Mouse (Mus musculus): Measurements from ENCODE around the gene Xpnpep1. TPM values are rescaled to one million over a fixed set of nuclear protein-coding genes. Genes with fewer than 3 reads are reported as not detected.

Gene Xpnpep1
- polyA plus RNA-seq, 1 experiment from 2014 or later = 159 TPM

DNA sequence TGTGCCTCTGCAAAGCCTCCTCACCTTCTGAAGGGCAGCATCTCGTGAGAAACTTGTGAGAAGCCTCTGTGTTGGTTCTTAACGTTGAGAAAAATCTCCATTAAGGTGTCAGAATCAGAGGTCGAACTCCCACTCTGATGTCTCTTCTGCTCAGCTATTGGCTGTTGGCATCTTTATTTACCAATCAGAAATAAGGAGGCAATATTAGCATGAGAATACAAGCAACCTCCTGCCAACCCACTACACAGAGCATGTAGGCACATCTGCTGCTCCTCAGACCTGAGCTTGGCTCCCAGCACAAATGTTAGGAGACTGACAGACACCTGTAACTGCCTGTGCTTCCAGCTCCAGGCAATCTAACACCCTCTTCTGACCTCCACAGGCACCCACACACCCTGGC lies 22.0 kb upstream of the Xpnpep1 start:
- H3K4me1 ChIP-seq = 0 out of 2 replicates have a peak, but pooled peaks cover 4% of the 10 kb centered on the region
- H3K4me3 ChIP-seq = no peak overlapping the region

GRCm38 (mm10) chr19:53059344-53060111 lies 19.5 kb upstream of the Xpnpep1 start:
- H3K27me3 ChIP-seq = no peaks in the 10 kb centered on the region
- H3K4me1 ChIP-seq = 0 out of 2 replicates have a peak, but pooled peaks cover under 1% of the 10 kb centered on the region
- no peak overlapping the region for H3K27ac ChIP-seq
- WGBS = 91% methylated on average over 16 of the region's 16 CpGs
- ATAC-seq (ENCODE audit: low FRiP score) = no peak
- no peaks in the 10 kb centered on the region for H3K36me3 ChIP-seq
- H3K9ac ChIP-seq = no peak overlapping the region
- H3K4me2 ChIP-seq (replicated peaks) = no peak overlapping the region
- no peak overlapping the region for H3K4me3 ChIP-seq
- H3K9me3 ChIP-seq (replicated peaks) = no peaks in the 10 kb centered on the region

More for the DNA sequence above, 22.0 kb upstream of the Xpnpep1 start:
- H3K4me2 ChIP-seq (replicated peaks) = no peak overlapping the region
- no peak overlapping the region for H3K9ac ChIP-seq
- no peaks in the 10 kb centered on the region for H3K9me3 ChIP-seq (replicated peaks)
- ATAC-seq (ENCODE audit: low FRiP score) = no peak
- H3K36me3 ChIP-seq = no peaks in the 10 kb centered on the region
- 41% methylated on average over 3 of the region's 3 CpGs for WGBS
- no peaks in the 10 kb centered on the region for H3K27me3 ChIP-seq
- H3K27ac ChIP-seq = no peak overlapping the region

GRCm38 (mm10) chr19:53058726-53059334 lies 18.8 kb upstream of the Xpnpep1 start:
- H3K4me1 ChIP-seq = no peaks in the 10 kb centered on the region
- H3K9ac ChIP-seq = no peak overlapping the region; the same call in 1 of the 2 replicates
- H3K4me3 ChIP-seq = no peak overlapping the region
- no peak overlapping the region for H3K4me2 ChIP-seq (replicated peaks)
- ATAC-seq (ENCODE audit: low FRiP score) = no peak
- no peak overlapping the region for H3K27ac ChIP-seq
- WGBS = 80% methylated on average over 8 of the region's 8 CpGs
- H3K9me3 ChIP-seq (replicated peaks) = no peaks in the 10 kb centered on the region
- H3K36me3 ChIP-seq = no peaks in the 10 kb centered on the region
- H3K27me3 ChIP-seq = no peaks in the 10 kb centered on the region

- Histone ChIP-seq H3K36me3 (no peaks in the 10 kb centered on the region), H3K4me2 (replicated peaks) (no peak overlapping the region), H3K9me3 (replicated peaks) (no peaks in the 10 kb centered on the region), H3K27ac (no peak overlapping the region), H3K27me3 (no peaks in the 10 kb centered on the region), H3K4me3 (no peak overlapping the region), H3K9ac (no peak overlapping the region), H3K4me1 (no peaks in the 10 kb centered on the region)
- ATAC-seq (ENCODE audit: low FRiP score) = no peak
- WGBS = 84% methylated on average over 16 of the region's 16 CpGs
Measured at GRCm38 (mm10) chr19:53057980-53058725, 18.1 kb upstream of the Xpnpep1 start.

- 91% methylated on average over 16 of the region's 16 CpGs for whole genome bisulfite sequencing
- ATAC-seq (ENCODE audit: low FRiP score) = no peak
Measured at GRCm38 (mm10) chr19:53053355-53053754, 13.3 kb upstream of the Xpnpep1 start.

GRCm38 (mm10) chr19:53052031-53052670 lies 12.1 kb upstream of the Xpnpep1 start:
- Histone ChIP-seq H3K9me3 (replicated peaks) (no peaks in the 10 kb centered on the region), H3K4me1 (peaks cover 12% of the 10 kb centered on the region), H3K36me3 (no peaks in the 10 kb centered on the region), H3K9ac (no peak overlapping the region), H3K4me2 (replicated peaks) (peak overlapping the region; percentile 44), H3K4me3 (no peak overlapping the region), H3K27ac (no peak overlapping the region), H3K27me3 (no peaks in the 10 kb centered on the region)
- WGBS = 13% methylated on average over 19 of the region's 19 CpGs
- ATAC-seq (ENCODE audit: low FRiP score) = no peak; the same call in 1 of the 2 replicates

More at GRCm38 (mm10) chr19:53053355-53053754, 13.3 kb upstream of the Xpnpep1 start:
- Histone ChIP-seq H3K27me3 (no peaks in the 10 kb centered on the region), H3K4me2 (replicated peaks) (no peak overlapping the region), H3K4me1 (peaks cover 12% of the 10 kb centered on the region), H3K27ac (no peak overlapping the region), H3K4me3 (no peak overlapping the region), H3K36me3 (no peaks in the 10 kb centered on the region), H3K9ac (no peak overlapping the region), H3K9me3 (replicated peaks) (no peaks in the 10 kb centered on the region)

DNA sequence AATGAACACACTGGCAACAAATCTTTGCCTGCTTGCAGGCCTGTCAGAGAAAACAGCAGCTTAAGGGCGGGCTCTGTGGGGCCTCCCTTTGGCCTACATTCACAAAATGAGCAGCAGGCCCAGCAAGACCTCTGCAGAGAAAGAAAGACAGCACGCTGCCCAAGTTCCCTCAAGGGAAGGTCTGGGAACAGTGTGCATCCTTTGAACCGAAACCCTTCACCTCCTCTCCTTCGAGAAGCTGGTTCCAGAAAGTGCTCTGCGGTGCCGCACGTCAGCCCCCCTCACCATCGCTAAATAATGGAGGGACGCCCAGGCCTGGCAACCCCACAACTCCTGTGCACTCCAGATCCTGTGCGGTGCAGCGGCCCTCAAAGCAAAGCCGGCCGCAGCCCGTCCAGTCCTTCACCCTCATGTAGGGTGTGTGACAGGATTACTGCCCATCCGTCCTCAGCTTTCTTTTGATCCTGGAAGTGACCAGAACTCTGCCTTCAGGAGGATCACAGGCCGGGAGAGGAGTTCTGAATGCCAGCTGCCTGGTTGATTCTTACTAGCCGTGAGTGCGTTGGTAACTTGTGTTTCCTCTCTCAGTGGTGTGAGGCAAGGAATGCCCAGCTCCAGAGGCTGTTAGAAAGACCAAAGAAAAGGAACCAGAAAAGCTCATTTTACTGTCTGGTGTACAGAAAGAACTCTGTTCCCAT lies 11.4 kb upstream of the Xpnpep1 start:
- WGBS = 52% methylated on average over 18 of the region's 18 CpGs
- no peak for ATAC-seq (ENCODE audit: low FRiP score)
- no peaks in the 10 kb centered on the region for H3K27me3 ChIP-seq
- H3K4me2 ChIP-seq (replicated peaks) = no peak overlapping the region
- H3K27ac ChIP-seq = peak overlapping the region; percentile 24
- peaks cover 12% of the 10 kb centered on the region for H3K4me1 ChIP-seq
- H3K9me3 ChIP-seq (replicated peaks) = no peaks in the 10 kb centered on the region; the same call in 1 of the 2 replicates
- no peaks in the 10 kb centered on the region for H3K36me3 ChIP-seq
- no peak overlapping the region for H3K9ac ChIP-seq
- H3K4me3 ChIP-seq = no peak overlapping the region

DNA sequence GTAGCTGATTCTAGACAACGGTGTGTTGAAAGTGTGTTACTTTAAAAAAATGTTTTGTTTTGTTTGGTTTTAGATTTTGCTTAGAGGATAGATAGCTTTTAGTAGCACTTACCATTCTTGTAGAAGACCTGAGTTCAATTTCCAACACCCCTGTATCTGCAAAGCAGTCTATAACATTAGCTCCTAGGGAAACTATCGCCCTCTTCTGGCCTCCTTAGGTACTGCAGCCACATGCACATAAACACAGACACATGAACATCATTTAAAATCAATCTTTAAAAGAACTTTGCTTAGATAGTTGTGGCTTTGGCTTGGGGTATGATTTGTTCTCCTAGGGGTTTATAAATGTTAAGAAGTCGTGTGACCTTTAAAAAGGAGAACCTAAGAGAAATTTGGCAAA lies 10.1 kb upstream of the Xpnpep1 start:
- Histone ChIP-seq H3K9me3 (replicated peaks) (no peaks in the 10 kb centered on the region; the same call in 1 of the 2 replicates), H3K9ac (no peak overlapping the region), H3K4me1 (peaks cover 12% of the 10 kb centered on the region), H3K27me3 (no peaks in the 10 kb centered on the region), H3K36me3 (no peaks in the 10 kb centered on the region), H3K4me2 (replicated peaks) (no peak overlapping the region), H3K27ac (no peak overlapping the region), H3K4me3 (no peak overlapping the region)
- no peak for ATAC-seq (ENCODE audit: low FRiP score)
- 81% methylated on average over 3 of the region's 3 CpGs for WGBS

- ATAC-seq (ENCODE audit: low FRiP score) = no peak
- H3K4me2 ChIP-seq (replicated peaks) = no peak overlapping the region
- H3K4me1 ChIP-seq = peaks cover 9% of the 10 kb centered on the region
- WGBS = 67% methylated on average over 5 of the region's 5 CpGs
- H3K9me3 ChIP-seq (replicated peaks) = no peaks in the 10 kb centered on the region; the same call in 1 of the 2 replicates
- no peak overlapping the region for H3K27ac ChIP-seq
- no peak overlapping the region for H3K9ac ChIP-seq
- H3K36me3 ChIP-seq = no peaks in the 10 kb centered on the region
- H3K27me3 ChIP-seq = no peaks in the 10 kb centered on the region
- no peak overlapping the region for H3K4me3 ChIP-seq
Measured at GRCm38 (mm10) chr19:53047208-53047607, 7.2 kb upstream of the Xpnpep1 start.

DNA sequence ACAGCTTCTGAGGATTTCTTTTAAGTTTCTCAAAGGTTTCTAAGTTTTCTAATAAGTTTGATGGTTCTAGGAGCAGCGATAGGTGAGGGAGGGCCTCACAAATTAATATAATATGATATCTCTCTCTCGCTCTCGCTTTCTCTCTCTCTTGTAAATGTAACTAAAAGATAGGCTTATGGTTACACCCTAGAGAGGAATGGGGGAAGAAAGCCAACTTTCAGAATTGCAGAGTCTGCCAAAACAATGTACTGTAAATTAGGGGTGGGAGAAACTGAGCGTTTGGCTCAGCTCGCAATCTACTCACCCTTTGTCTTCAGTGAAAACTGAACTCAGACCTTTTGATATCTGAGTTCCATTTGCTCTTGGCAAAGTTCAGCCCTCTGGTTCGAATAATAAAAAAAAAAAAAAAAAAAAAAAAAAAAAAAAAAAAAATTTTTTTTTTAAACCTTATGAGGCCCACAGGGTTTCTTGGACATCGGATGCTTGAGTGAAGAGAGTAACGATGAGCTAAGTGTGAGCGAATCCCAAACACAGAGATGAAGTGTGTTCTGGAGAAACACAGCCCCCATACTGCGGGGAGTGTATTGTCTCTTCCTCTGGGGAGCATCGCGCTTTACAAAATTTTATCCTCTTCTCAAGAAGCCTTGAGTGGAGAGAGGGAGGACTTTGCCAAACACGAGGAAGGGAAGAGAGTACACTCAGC lies 3.6 kb upstream of the Xpnpep1 start:
- Histone ChIP-seq H3K27me3 (no peaks in the 10 kb centered on the region), H3K9ac (no peak overlapping the region), H3K4me1 (no peaks in the 10 kb centered on the region), H3K36me3 (no peaks in the 10 kb centered on the region), H3K4me2 (replicated peaks) (no peak overlapping the region), H3K9me3 (replicated peaks) (no peaks in the 10 kb centered on the region; the same call in 1 of the 2 replicates), H3K27ac (no peak overlapping the region), H3K4me3 (no peak overlapping the region)
- 91% methylated on average over 13 of the region's 13 CpGs for whole genome bisulfite sequencing
- no peak for ATAC-seq (ENCODE audit: low FRiP score)

GRCm38 (mm10) chr19:53041570-53041969 lies 1.6 kb upstream of the Xpnpep1 start:
- Histone ChIP-seq H3K4me3 (no peak overlapping the region), H3K27ac (no peak overlapping the region), H3K9ac (no peak overlapping the region), H3K9me3 (replicated peaks) (no peaks in the 10 kb centered on the region; the same call in 1 of the 2 replicates), H3K36me3 (no peaks in the 10 kb centered on the region), H3K4me1 (peaks cover 11% of the 10 kb centered on the region), H3K4me2 (replicated peaks) (no peak overlapping the region), H3K27me3 (no peaks in the 10 kb centered on the region)
- 68% methylated on average over 4 of the region's 4 CpGs for WGBS
- ATAC-seq (ENCODE audit: low FRiP score) = no peak

All from hindbrain, embryonic 12.5 days (tissue).